Mouse (Mus musculus) megakaryocyte, embryonic 14.5 days (primary cell): ENCODE results near the gene Intu.

Source experiments
- FLI1 ChIP-seq: IDR thresholded peaks from 2 replicates; pipeline ENCODE4 v1.6.1; 2012; ENCODE audit warnings: low read length, inconsistent platforms, mixed read lengths
- GATA1 ChIP-seq: IDR thresholded peaks from 3 replicates; pipeline ENCODE4 v1.6.1; 2012; ENCODE audit warnings: mixed read lengths, low read length, inconsistent platforms, borderline replicate concordance

DNA sequence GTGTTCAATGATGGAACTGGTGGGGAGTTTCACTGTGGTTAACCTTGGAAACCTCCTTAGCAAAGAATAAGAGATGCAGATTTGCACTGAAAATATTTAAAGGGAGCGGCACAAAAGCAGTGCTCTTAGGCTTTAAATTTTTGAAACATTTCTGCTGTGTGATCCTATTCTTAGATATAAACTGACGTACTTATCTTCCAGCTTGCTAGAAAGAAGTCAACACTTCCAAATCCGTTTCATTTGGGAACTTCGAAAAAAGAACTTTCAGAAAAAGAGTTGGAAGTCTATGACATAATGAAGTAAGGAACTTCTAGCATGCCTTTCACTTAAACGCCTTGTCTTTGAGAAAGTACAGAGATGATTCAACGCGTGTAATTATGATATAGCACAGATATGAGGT lies 162.9 kb downstream of the Intu start:
- no peak for TF ChIP-seq GATA1
- TF ChIP-seq FLI1 = no peak
